Mouse (Mus musculus): ENCODE measurements around the gene Gm20388. TPM values are rescaled to one million over a fixed set of nuclear protein-coding genes. Genes with fewer than 3 reads are reported as not detected.

The Gm20388 gene
- polyA plus RNA-seq, 1 experiment: 18.7 TPM

DNA sequence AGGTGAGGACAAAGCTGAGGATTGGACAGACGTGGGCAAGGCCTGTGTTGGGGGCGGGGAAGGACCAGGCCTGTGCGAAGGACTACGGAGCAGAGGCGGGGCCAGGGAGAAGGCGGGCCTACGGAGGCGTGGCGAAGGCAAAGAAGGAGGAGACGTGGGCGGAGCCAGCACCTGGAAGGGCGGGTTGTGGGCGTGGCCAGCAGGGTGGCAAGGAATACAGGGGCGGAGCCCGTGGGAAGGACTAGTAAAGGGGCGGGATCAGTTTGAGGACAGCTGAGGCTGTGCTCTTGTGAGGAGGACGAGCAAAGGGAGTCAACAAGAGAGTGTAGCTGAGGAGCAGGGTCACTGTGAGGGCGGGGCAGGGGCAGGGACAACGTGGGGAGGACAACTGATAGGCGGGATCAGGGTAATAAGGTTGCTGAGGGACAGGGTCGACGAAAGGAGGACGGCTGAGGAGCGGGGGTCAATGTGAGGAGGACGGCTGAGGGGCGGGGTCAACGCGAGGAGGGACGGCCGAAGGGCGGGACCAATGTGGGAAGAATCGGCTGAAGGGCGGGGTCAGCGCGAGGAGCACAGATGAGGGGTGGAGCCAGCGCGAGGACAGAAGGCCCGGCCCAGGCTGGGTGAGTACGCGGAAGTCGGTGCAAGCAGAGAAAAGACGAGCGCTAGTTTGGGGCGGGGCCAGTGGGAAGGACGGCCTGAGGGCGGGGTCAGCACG, 2370.8 kb downstream of the Gm20388 start:
- no peak overlapping the region for H3K27ac ChIP-seq (ENCODE audit: insufficient read depth, low read length)

DNA sequence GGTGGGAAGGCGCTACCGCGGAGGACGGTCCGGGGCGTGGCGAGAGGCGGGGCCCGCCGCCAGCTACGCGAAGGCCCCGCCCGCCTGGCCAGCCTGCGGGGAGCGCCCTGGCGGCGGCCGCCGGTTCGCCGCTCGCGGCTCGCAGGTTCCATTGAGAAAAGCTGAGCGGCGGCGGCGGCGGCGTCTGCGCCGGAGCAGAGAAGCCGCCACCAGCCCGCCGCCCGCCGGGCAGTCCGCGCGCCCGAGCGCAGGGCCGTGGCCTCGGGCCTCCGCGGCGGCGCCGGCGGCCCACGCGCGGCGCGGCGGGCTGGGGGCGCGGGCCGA, 2371.4 kb downstream of the Gm20388 start, which contains the start of gene Zfpm1:
Zfpm1 (plus strand) TSS at position 107 of the 324 bp plus-strand sequence.
- no peaks in the 10 kb centered on the region for H3K27me3 ChIP-seq (ENCODE audit: control insufficient read depth, insufficient read depth, low read length)
- H3K27ac ChIP-seq (ENCODE audit: insufficient read depth, low read length): no peak within 1 kb of the TSS
- TF ChIP-seq CTCF (IDR thresholded peaks at IDR 0.05; ENCODE audit: borderline replicate concordance, insufficient read depth, low read depth, low read length) (no peak), POLR2A (IDR thresholded peaks at IDR 0.05; ENCODE audit: borderline replicate concordance, insufficient read depth, low read length) (no peak)
- H3K4me1 ChIP-seq (ENCODE audit: control insufficient read depth, insufficient read depth, low read length): peaks cover 25% of the 10 kb centered on the region
- 1% methylated on average over 56 of the region's 60 CpGs for WGBS
- DNase-seq: no peak
- peak within 1 kb of the TSS; percentile 63 for H3K4me3 ChIP-seq (replicated peaks; ENCODE audit: insufficient read depth, low read depth, low read length)

More for the DNA sequence above, 2370.8 kb downstream of the Gm20388 start:
- Histone ChIP-seq H3K4me3 (replicated peaks; ENCODE audit: insufficient read depth, low read depth, low read length) (peak overlapping the region; percentile 63), H3K4me1 (ENCODE audit: control insufficient read depth, insufficient read depth, low read length) (peaks cover 24% of the 10 kb centered on the region), H3K27me3 (ENCODE audit: control insufficient read depth, insufficient read depth, low read length) (no peaks in the 10 kb centered on the region)
- no peak for TF ChIP-seq POLR2A (IDR thresholded peaks at IDR 0.05; ENCODE audit: borderline replicate concordance, insufficient read depth, low read length)
- no peak for TF ChIP-seq CTCF (IDR thresholded peaks at IDR 0.05; ENCODE audit: borderline replicate concordance, insufficient read depth, low read depth, low read length)
- DNase-seq: peak; percentile 98
- whole genome bisulfite sequencing: 1% methylated on average over 47 of the region's 47 CpGs

DNA sequence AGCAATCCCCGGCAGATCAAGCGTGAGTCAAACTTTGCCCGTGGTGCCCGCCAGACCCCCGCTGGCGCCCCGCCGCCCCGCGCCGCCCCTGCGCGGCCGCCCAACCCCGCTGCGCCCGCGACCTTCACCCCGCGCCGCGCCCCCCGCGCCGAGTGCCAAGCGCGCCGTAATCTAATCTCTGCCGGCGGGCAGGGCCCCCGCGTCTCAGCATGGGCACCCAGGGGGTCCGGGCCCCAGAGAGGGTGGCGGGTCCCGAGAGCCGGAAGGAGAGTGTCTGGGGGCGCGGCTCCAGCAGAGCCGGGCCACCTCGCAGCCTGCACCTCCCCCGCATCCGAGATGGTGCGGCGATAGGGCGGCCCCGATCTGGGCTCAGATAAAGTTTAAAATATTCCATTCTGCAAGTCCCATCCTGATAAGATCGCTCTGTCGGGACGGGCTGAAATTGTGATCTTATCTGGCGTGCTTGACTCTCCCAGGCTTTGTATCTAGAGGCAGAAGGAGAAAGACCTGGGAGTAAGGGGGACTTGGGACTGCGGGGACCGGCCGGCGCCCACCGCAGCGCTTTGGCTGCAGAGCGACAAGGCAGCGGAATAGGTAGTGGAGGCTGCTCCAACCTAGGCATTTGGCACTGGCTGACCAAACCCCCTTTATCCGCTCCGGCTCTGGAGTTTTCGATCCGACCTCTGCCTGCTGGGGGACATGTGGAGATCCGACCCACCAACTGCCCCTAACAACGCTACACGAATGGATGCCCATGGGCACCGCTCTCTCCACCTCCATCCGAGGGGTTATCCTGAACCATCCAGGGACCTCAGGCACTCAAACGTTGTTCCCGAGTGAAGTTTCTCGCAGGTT, 2372.1 kb downstream of the Gm20388 start:
- Histone ChIP-seq H3K4me1 (ENCODE audit: control insufficient read depth, insufficient read depth, low read length) (peaks cover 27% of the 10 kb centered on the region), H3K4me3 (replicated peaks; ENCODE audit: insufficient read depth, low read depth, low read length) (peak overlapping the region; percentile 62), H3K27me3 (ENCODE audit: control insufficient read depth, insufficient read depth, low read length) (no peaks in the 10 kb centered on the region), H3K27ac (ENCODE audit: insufficient read depth, low read length) (no peak overlapping the region)
- under 1% methylated on average over 70 of the region's 70 CpGs for WGBS
- TF ChIP-seq CTCF (IDR thresholded peaks at IDR 0.05; ENCODE audit: borderline replicate concordance, insufficient read depth, low read depth, low read length) (no peak), POLR2A (IDR thresholded peaks at IDR 0.05; ENCODE audit: borderline replicate concordance, insufficient read depth, low read length) (no peak)
- DNase-seq: no peak

DNA sequence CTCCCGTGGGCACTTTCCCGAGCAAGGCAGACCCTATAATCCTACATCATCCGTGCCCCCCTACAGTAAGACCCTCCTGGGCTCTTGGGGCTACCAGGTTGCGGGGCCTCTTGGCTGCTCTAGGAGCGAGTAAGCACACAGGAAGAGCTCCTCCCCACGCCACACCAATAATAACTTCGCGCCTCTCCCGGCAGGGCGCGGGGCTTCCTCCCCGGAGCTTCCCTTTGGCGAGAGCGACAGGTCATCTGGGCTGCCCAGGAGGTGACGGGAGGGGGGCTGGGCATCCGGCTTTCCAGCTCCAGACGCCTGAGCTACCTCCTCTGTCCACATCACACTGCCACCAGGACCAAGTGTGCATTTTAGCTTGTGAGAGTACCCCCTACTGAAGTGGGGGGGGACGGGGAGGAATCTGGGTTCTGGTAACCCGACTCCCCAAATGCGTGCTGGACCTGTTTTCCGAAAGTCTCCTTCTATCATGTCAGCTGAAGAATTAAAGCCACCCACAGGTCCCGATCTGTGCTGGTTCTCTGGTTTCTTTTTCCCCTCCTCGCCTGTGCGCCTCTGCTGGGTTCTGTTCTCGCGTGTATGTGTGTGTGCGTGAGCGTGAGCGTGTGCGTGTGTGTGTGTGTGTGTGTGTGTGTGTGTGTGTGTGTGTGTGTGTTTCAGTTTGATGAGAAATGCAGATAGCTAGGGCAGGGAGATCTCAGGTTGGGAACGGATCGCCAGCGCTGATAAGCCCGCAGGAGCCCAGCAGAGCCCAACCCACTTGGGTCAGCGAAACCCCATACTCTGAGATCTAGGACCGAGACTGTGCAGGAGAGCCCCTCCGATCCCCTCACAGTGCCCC, 2372.9 kb downstream of the Gm20388 start:
- no peak for DNase-seq
- peak overlapping the region; percentile 62 for H3K4me3 ChIP-seq (replicated peaks; ENCODE audit: insufficient read depth, low read depth, low read length)
- no peak overlapping the region for H3K27ac ChIP-seq (ENCODE audit: insufficient read depth, low read length)
- peaks cover 35% of the 10 kb centered on the region for H3K4me1 ChIP-seq (ENCODE audit: control insufficient read depth, insufficient read depth, low read length)
- no peak for TF ChIP-seq CTCF (IDR thresholded peaks at IDR 0.05; ENCODE audit: borderline replicate concordance, insufficient read depth, low read depth, low read length)
- TF ChIP-seq POLR2A (IDR thresholded peaks at IDR 0.05; ENCODE audit: borderline replicate concordance, insufficient read depth, low read length): no peak
- WGBS: under 1% methylated on average over 37 of the region's 37 CpGs
- no peaks in the 10 kb centered on the region for H3K27me3 ChIP-seq (ENCODE audit: control insufficient read depth, insufficient read depth, low read length)

DNA sequence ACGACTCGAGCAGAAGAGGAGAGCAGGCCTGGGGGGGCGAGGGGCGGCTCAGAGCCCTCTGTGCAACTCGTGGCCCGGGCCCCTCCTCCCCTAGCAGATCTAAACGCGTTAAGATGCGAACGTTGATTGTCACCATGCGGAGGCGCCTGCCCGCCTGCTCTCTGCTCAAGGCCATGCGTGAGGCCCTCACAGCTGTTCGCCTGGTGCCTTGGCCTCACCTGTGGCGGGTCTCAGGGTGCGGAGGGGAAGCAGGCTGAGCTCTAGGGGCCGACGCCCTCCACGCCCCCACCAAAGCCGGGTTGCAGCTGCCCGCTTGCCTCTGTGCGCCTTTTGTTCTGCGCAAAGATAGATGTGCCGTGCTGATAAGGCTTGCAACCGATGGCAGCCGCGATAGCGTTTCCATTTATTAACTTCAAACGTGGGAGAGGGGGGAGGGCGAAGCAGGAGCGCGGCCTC, 2373.6 kb downstream of the Gm20388 start:
- H3K4me1 ChIP-seq (ENCODE audit: control insufficient read depth, insufficient read depth, low read length): peaks cover 38% of the 10 kb centered on the region
- WGBS: 12% methylated on average over 33 of the region's 33 CpGs
- peak in 1 of 2 experiments; percentile 53 for DNase-seq
- H3K27me3 ChIP-seq (ENCODE audit: control insufficient read depth, insufficient read depth, low read length): no peaks in the 10 kb centered on the region
- peak overlapping the region; percentile 62 for H3K4me3 ChIP-seq (replicated peaks; ENCODE audit: insufficient read depth, low read depth, low read length)
- H3K27ac ChIP-seq (ENCODE audit: insufficient read depth, low read length): no peak overlapping the region
- TF ChIP-seq CTCF (IDR thresholded peaks at IDR 0.05; ENCODE audit: borderline replicate concordance, insufficient read depth, low read depth, low read length) (0 out of 2 replicates have a peak, but pooled peaks have one; percentile 2), POLR2A (IDR thresholded peaks at IDR 0.05; ENCODE audit: borderline replicate concordance, insufficient read depth, low read length) (no peak)

DNA sequence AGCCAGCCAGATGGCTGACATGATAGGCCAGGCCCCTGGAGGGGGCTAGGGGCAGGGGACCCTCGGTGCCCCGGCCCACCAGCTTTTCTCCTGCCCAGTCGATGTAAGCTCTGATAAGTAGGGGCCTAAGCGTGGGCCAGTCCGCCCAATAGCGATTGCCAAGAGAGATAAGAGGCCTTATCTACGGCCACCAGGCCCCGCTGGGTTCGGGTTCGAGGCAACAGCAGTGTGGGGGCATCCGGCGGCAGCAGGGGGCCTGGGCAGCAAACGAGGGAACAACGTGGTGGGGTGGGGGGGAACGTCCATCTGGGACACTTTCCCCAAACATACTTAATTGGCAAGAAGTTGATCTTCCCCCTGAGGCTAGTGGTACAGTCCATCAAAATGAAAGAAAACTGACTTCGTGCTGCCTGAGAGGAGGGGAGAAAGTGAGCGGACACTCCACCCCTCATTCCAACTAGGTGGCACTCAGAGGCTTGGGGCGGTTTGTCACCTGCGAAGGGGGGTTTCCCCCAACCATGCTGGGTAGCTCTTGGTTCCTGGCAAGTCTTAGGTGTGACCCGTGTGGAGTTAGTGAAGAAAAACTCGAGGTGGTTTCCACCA, 2374.1 kb downstream of the Gm20388 start:
- DNase-seq: no peak
- Histone ChIP-seq H3K4me3 (replicated peaks; ENCODE audit: insufficient read depth, low read depth, low read length) (no peak overlapping the region), H3K27me3 (ENCODE audit: control insufficient read depth, insufficient read depth, low read length) (no peaks in the 10 kb centered on the region), H3K27ac (ENCODE audit: insufficient read depth, low read length) (no peak overlapping the region), H3K4me1 (ENCODE audit: control insufficient read depth, insufficient read depth, low read length) (peaks cover 38% of the 10 kb centered on the region)
- 41% methylated on average over 21 of the region's 21 CpGs for WGBS
- TF ChIP-seq CTCF (IDR thresholded peaks at IDR 0.05; ENCODE audit: borderline replicate concordance, insufficient read depth, low read depth, low read length): no peak
- no peak for TF ChIP-seq POLR2A (IDR thresholded peaks at IDR 0.05; ENCODE audit: borderline replicate concordance, insufficient read depth, low read length)

DNA sequence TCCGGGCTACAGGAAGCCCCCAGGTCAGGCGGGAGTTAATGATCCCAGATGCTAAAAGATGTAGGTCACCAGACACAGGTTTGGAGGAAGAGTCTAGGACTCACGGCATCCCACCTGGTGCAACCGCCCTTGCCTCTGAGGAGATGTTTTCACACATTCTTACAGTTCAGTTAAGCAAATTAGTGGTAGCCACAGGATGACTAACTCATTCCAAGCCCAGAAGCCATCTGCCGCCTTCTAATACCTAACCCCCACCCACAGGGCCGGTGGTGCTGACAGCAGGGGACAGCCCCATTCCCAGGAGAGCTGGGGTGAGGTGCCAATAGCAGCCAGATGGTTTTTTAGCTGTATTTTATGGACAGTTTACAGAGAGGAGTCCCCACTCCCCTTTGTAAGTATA, 2375.1 kb downstream of the Gm20388 start:
- H3K27ac ChIP-seq (ENCODE audit: insufficient read depth, low read length): no peak overlapping the region
- WGBS: 39% methylated on average over 6 of the region's 6 CpGs
- H3K4me3 ChIP-seq (replicated peaks; ENCODE audit: insufficient read depth, low read depth, low read length): no peak overlapping the region

More for the DNA sequence above, 2375.1 kb downstream of the Gm20388 start:
- peaks cover 44% of the 10 kb centered on the region for H3K4me1 ChIP-seq (ENCODE audit: control insufficient read depth, insufficient read depth, low read length)
- peak; percentile 40 to 56 for DNase-seq
- TF ChIP-seq CTCF (IDR thresholded peaks at IDR 0.05; ENCODE audit: borderline replicate concordance, insufficient read depth, low read depth, low read length): no peak
- H3K27me3 ChIP-seq (ENCODE audit: control insufficient read depth, insufficient read depth, low read length): no peaks in the 10 kb centered on the region
